In the genomic region with DNA sequence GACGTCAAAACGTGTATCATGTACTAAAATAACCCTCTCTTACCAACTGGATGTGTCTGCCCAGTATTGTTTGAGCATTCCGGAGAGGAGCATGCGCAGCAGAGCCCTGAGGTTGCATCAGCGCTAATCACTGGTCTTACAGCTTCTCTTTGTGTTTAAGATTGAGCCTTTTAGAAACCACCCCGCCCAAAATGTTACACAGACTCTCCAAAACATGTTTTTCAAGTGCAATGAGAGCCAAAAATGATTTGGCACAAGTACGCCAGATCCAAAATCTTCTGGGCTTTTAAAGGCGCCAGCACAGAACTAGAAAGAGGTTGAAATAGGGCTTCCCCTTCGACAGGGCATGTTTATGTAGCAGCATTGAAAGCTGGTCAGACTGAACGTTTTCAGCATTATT, we compare ENCODE assay signal across 9 mouse cellular contexts.
DNase-seq lines count a peak whose midpoint lies in the region.
"Had no signal": no experiment of that assay in that cellular context is flagged by ENCODE, and none has a peak within 500 bp of the region (broad histone marks: within the 10 kb centered on the region; RNA-seq: fewer than 3 reads in every experiment).

No protein-coding gene starts in this region.

- peak; percentile 15 for DNase-seq in adrenal gland, adult 2 months
- DNase-seq in adrenal gland, adult 18-20 months (ENCODE audit: low spot score in 2 of 2): no peak
- DNase-seq in ovary, adult 18-20 months (ENCODE audit: low spot score): peak; percentile 17
- no peak for DNase-seq in ovary, postnatal 14 days (ENCODE audit: low spot score)
- peak; percentile 13 to 36 for DNase-seq in layer of hippocampus, postnatal 10 days (ENCODE audit: low spot score in 2 of 2)
- peak; percentile 30 for DNase-seq in right cerebral cortex, postnatal 4 days
- no peak for DNase-seq in spleen, adult 18-20 months
- DNase-seq in retina, postnatal 1 day: no peak
- DNase-seq: kidney, postnatal 25 days had no signal

Comparison
In these comparisons a context has a peak if more than half of its experiments do, and no peak if none do; other contexts are left out.
1. DNase-seq: peak in adrenal gland, adult 2 months (single experiment), ovary, adult 18-20 months (single experiment), layer of hippocampus, postnatal 10 days (2 of 2) and right cerebral cortex, postnatal 4 days (single experiment); none in adrenal gland, adult 18-20 months (0 of 2), ovary, postnatal 14 days (single experiment), spleen, adult 18-20 months (0 of 2) and retina, postnatal 1 day (single experiment).